Comparison of ENCODE assay signal across 9 mouse cellular contexts in genomic region chr10:42734546-42735060, GRCm38 (mm10). TPM values are rescaled to one million over a fixed set of nuclear protein-coding genes. Genes with fewer than 3 reads are reported as not detected.
DNase-seq lines count a peak whose midpoint lies in the region; ATAC-seq and TF ChIP-seq lines count a peak whose summit lies in the region.
"Had no signal": no experiment of that assay in that cellular context is flagged by ENCODE, and none has a peak within 500 bp of the region (broad histone marks: within the 10 kb centered on the region; RNA-seq: fewer than 3 reads in every experiment).

No protein-coding gene starts in this region.

- H3K9ac ChIP-seq in intestine, postnatal 0 days (ENCODE audit: low read depth, low read length), result no peak overlapping the region
- H3K9ac ChIP-seq: heart, embryonic 15.5 days had no signal

- peak; percentile 34 for DNase-seq in heart, adult 11 months
- DNase-seq in heart, adult 9 months (ENCODE audit: low spot score in 2 of 2), result no peak
- DNase-seq in A20 (ENCODE audit: low read depth, low spot score), result peak; percentile 21
- peak; percentile 52 for DNase-seq in adrenal gland, adult 2 months
- peak; percentile 57 for DNase-seq in lung, postnatal 10 days
- DNase-seq in c-Kit-positive CD71-positive TER-119-positive erythroid progenitor cells, embryonic 14.5 days (ENCODE audit: low spot score), result no peak

- no peaks in the 10 kb centered on the region for H3K27me3 ChIP-seq in intestine, postnatal 0 days (replicated peaks; ENCODE audit: control insufficient read depth, insufficient read depth, low read length)
- H3K27me3 ChIP-seq: heart, embryonic 15.5 days had no signal

- TF ChIP-seq CTCF in intestine, postnatal 0 days (IDR thresholded peaks at IDR 0.05; ENCODE audit: low read depth), result peak; percentile 80

- H3K36me3 ChIP-seq in intestine, postnatal 0 days (ENCODE audit: control insufficient read depth, insufficient read depth), result no peaks in the 10 kb centered on the region
- H3K36me3 ChIP-seq: heart, embryonic 15.5 days had no signal

- no peak overlapping the region for H3K4me2 ChIP-seq in intestine, postnatal 0 days (replicated peaks; ENCODE audit: low read depth)
- H3K4me2 ChIP-seq: heart, embryonic 15.5 days had no signal

- H3K27ac ChIP-seq in intestine, postnatal 0 days (ENCODE audit: low read depth, low read length), result no peak overlapping the region
- H3K27ac ChIP-seq: heart, embryonic 15.5 days had no signal

- 53% methylated on average over 5 of the region's 5 CpGs for WGBS in intestine, postnatal 0 days

- no peaks in the 10 kb centered on the region for H3K4me1 ChIP-seq in intestine, postnatal 0 days (replicated peaks; ENCODE audit: control insufficient read depth, insufficient read depth, low read length)
- H3K4me1 ChIP-seq: heart, embryonic 15.5 days had no signal

- no peak overlapping the region for H3K4me3 ChIP-seq in intestine, postnatal 0 days (ENCODE audit: low read depth, low read length)
- H3K4me3 ChIP-seq: heart, embryonic 15.5 days had no signal

- no peak for ATAC-seq in intestine, postnatal 0 days
- no peak for ATAC-seq in granulocyte monocyte progenitor cell, adult 5-6 weeks (replicated peaks; ENCODE audit: poor library complexity, severe bottlenecking)

- H3K9me3 ChIP-seq in intestine, postnatal 0 days (ENCODE audit: control insufficient read depth), result no peaks in the 10 kb centered on the region
- H3K9me3 ChIP-seq: heart, embryonic 15.5 days had no signal

RNA-seq across cellular contexts. Expression of gene Sec63, which starts 26.7 kb away (rescaled TPM):
- total RNA-seq in adrenal gland, adult 2 months (2021), result 10 to 100 TPM; 65.6 to 81.1 TPM
- polyA plus RNA-seq in adrenal gland, adult 2 months (2012; rRNA removed), result 7.0 and 7.1 TPM in 2 replicates
- polyA plus RNA-seq in intestine, postnatal 0 days (2015; fragmentation: Nextera tagmentation; extraction: Ambion mirVana), result 17.2 and 22.3 TPM in 2 replicates
- 45.5 and 54.6 TPM in 2 replicates for total RNA-seq in granulocyte monocyte progenitor cell, adult 5-6 weeks (2014; fragmentation: Nextera tagmentation)
- 46.8 and 68.4 TPM in 2 replicates for total RNA-seq in granulocyte monocyte progenitor cell, adult 5-6 weeks (2017)

Comparison
In these comparisons a context has a peak if more than half of its experiments do, and no peak if none do; other contexts are left out.
1. DNase-seq: peak in heart, adult 11 months (single experiment), A20 (single experiment), adrenal gland, adult 2 months (single experiment) and lung, postnatal 10 days (single experiment); none in heart, adult 9 months (0 of 2) and c-Kit-positive CD71-positive TER-119-positive erythroid progenitor cells, embryonic 14.5 days (single experiment).